Mouse (Mus musculus): ENCODE measurements around the gene Rasal1.

- TF ChIP-seq CTCF (IDR thresholded peaks at IDR 0.05) (no peak), POLR2A (IDR thresholded peaks at IDR 0.05; ENCODE audit: insufficient read depth, low read depth, low read length) (no peak)
Observed at GRCm38 (mm10) chr5:120610906-120611305, 37.7 kb upstream of the Rasal1 start.

Data from heart, adult 2 months (tissue).